Mouse (Mus musculus) gonadal fat pad, adult 2 months (tissue): Measurements from ENCODE around the gene Tpcn1. TPM values are rescaled to one million over a fixed set of nuclear protein-coding genes. Genes with fewer than 3 reads are reported as not detected.

Source experiments
- DNase-seq: peaks from one replicate; pipeline ENCODE4 v3.0.0-alpha.2; 2012; ENCODE audit warnings: low read depth
- polyA plus RNA-seq: library from polyadenylated mRNA; depleted of rRNA; stranded (reverse); fragments of >200 nt; gene quantifications from 2 replicates; pipeline ENCODE4 v1.2.3, GENCODE M21; 2012

Tpcn1 gene
- polyA plus RNA-seq, 1 experiment: 68.0 TPM

DNA sequence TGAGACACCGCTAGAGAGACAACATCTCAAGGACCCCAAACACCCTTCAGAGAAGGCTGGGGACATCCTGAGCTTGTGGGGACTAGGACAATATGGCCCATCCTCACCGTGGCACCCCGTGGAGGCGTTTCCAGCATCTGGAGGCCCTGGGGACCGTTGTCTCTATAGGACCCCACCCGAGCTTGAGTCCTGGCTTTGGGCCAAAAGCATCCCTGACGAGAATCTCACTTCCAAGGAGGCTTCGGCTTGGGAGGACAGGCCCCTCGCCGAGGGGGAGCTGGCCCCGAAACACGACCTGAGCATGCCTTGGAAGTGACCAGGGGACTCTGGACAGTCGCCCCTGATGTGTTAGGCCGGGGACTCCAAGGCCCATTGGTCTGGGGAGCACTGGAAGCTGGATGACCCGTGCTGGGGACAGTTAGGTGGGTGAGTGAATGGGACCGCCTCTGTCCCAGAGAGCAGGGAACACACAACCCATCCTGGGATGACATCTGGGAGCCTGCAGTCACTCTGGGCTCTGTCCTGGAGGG lies 20.8 kb upstream of the Tpcn1 start:
- DNase-seq: no peak

DNA sequence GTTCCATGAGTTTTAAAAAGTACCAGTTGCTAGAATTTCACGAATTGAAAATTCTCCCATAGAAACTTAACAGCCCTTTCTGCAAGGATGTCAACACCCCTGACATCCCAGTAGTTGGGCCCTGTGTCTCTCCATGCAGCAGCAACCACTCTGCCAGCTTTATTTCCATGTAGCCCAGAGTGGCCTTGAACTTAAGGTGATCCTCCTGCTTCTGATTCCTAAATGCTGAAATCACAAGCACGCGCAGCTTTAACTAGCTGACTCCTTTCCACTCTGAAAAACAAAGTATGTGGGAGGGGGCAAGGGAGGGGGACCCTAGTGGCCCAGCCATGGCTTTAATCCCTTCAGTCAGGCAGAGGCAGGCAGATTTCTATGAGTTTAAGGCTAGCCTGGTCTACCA lies 18.9 kb upstream of the Tpcn1 start:
- no peak for DNase-seq

DNA sequence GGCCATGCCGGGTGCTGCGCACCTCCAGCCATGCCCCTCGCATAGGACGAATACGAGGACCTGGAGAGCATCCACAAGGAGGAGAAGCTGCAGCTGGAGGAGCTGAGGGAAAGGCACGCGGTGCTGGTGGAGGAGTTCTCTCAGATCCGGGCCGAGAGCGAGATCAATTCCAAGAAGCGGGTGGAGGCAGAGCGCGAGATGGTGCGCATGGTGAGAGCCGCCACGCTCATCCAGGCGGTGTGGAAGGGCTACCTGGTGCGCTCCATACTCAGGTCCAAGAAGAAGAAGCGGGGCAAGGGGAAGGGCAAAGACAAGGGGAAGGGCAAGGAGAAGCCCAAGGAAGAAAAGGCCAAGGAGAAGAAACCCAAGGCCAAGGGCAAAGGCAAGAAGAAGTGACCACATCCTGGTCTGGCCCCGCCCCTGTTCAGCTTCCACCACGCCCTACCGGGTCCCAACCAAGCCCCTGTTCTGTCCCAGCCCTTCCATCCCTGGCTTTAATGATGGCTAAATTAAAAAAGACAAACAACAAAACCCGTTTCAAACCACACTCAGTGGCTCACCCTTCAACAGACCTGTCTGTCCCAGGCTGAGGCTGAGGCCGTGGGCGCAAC lies 18.2 kb upstream of the Tpcn1 start:
- DNase-seq: no peak

DNA sequence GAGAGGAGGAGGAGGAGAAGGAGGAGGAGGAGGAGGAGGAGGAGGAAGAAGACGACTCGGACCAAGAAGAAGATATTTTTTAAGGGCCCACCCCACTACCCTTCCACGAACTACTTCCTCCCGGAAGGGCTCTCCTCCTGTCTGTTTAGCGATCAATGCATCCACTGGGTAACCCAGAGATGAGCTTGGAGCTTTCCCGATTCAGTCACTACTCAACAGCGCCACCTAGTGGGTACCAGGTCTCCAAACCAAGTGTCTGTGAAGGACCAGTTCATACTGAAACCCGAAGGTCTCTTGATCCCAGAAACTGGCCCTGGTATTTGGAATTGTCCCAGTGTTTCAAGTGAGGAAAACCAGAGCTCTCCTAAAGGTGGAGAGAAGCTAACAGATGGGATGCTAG lies 17.2 kb upstream of the Tpcn1 start:
- DNase-seq: no peak

DNA sequence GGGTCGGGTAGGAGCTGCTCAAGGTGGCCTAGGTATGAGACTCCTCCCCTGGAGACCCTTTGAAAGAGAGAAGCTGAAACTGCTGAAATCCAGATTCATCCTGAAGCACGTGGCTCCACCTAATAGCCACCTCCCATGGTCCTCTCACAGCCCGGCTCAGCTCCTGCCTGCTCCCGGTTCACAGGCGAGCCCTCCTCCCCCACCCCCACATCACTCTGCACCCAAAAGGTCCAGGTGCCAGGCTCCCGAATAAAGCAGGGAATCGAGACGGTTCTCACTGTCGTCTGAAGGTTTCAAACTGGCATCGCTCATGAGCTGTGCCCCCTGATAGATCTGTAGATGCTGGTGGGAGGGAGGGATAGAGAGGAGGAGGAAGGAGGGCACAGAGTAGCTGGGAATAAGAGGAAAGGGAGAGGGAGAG lies 16.8 kb upstream of the Tpcn1 start:
- no peak for DNase-seq

DNA sequence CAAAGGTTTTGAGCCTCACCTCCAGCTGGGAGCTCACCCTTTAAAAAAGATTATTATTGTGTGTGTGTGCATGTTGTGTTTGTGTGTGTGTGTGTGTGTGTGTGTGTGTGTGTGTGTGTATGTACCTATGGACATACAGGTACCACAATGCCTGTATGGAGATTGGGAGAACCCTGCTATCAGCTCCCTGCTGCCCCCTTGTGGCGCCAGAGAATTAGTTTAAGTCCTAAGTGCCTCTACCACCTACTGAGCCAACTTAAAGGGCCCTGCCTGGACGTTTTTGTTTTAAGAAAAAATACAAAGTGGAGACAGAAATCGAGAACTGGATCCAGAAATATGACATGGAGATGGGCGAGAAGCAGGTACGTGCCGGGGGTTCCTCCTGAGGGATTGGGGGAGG lies 16.4 kb upstream of the Tpcn1 start:
- no peak for DNase-seq

DNA sequence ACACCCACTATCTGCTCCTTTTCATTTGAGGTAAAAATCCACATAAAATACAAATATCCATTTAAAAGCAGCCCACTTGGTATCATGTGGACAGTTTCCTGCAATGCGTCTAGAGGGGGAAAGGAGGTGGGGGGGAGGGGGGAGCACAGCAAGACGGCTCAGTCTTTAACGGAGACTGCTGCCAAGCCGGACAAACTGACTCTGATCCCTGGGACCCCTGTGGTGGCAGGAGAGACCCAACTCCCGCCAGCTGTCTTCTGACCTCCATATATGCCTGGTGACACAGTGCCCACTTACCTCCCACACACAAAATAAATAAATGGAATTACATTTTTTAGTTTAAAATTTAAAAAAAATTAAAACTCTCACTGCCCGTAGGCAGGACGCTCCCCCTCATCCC lies 15.0 kb upstream of the Tpcn1 start:
- DNase-seq: no peak

DNA sequence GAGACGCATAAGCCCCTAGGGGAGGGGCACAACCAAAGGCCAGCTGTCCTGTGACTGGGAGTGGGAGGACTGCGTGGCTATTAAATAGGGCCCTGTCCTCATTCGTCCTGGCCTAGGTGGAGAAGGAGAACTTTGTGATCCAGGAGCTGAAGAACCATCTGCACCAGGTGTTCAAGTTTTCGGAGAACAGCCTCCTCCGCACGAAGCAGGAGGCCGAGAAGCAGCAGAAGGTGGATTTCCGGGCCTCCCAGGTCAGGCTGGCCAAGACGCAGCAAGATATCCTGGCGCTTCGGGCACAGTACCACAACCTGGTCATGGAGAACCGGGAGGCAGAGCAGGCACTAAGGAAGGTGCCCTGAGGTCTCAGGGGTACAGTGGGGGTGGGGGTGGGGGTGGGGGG lies 13.7 kb upstream of the Tpcn1 start:
- no peak for DNase-seq

DNA sequence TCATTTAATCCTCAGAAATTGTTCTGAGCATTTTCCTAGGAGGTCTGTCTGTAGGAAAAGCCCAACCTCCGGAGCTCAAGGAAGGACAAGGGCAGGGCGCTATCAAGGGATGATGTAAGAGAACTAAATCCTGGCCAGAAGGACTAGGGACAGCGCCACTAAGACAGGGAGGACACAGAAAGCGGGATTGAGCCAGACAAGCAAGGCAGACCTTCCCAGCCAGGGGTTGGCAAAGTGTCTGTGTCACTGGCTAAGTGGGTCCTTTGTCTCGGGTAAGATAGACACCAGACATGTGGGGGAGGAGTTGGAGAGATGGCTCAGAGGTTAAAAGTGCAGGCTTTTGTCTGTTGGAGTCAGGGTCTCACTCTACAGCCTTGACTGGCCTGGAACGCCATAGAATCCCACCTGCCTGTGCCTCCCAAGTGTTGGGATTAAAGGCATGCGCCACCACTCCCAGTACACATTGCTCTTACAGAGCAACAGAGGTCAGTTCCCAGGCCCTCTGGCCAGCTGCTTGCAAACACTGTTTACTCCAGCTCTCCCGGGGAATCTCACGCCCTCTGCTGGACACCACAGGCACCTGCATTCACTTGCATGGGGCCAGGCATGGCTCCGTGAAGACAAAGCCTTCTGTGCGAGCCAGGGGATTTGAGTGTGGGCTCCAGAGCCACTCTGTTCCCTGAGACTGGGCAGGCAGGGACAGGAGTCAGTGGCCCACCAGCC lies 12.6 kb upstream of the Tpcn1 start:
- no peak for DNase-seq

DNA sequence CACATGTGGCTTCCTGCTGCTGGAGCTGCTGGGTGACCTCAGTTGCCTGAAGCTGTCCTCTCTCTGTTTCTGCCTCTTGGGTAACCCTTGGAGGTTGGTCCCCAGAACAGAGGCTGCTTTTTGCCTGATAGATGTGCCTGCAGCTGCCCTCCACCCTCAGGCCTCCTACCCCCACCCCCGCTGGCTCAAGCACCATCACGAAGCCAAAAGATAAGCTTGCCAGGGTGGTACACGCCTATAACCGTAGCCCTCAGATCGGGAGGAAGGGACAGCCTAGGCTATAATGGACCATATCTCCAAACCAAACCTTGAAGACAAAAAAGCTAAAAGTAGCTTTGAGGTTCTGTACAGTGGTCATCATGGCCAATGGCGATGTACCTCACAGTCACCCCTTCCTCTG lies 11.2 kb upstream of the Tpcn1 start:
- no peak for DNase-seq

DNA sequence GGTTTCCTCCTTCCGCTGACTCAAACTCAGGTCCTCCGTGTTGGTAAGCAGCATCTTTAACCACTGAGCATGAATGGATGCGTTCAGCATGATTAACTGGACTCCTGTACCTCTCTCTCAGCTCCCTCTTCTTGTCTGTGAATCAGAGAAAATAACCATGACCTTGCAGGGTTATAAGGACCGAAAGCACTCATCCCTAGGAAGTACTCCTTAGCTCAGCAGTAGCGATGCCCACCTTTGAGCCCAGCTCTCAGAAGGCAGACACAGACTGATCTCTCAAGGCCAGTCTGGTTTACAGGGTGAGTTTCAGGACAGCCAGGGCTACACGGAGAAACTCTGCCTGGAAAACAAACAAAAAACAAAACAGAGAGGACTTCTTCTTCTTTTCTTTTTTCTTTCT lies 6.0 kb upstream of the Tpcn1 start:
- no peak for DNase-seq

DNA sequence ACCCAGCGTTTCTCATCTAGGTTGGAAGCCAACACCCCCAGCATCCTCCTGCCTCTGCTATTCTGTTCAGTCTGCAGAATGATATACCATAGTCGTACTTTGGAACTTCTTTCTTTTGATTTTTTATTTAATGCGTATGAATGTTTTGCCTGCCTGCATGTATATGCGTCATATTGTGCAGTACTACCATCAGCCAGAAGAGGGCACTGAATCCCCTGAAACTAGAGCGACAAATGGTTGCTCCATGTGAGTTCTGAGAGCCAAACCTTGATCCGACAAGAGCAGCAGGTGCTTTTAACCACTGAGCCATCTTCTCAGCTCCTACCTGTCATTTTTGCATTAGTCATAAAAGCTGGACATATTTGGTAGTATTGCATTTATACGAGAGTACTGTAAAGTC lies 3.7 kb upstream of the Tpcn1 start:
- no peak for DNase-seq

DNA sequence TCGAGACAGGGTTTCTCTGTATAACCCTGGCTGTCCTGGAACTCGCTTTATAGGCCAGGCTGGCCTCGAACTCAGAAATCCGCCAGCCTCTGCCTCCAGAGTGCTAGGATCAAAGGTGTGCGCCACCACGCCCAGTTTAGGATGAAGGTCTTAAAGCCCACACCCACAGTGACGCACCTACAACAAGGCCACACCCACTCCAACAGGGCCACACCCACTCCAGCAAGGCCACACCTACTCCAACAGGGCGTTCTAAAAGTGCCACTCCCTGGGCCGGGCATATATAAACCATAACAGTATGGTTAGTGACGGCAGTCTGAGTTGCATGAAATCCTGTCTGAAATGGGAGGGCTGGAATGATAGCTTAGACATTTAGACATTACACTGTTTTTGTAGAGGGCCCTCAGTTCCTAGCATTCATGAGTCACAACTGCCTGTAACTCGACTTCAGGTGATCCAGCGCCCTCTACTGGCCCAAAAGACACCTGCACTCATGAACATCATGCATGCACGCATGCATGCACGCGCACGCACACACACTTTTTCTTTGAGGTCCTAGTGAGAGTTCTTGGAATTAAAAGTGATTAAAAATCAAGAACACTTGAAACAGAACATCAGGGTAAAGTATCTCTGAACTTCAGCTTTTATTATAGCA lies 2.0 kb upstream of the Tpcn1 start:
- no peak for DNase-seq

DNA sequence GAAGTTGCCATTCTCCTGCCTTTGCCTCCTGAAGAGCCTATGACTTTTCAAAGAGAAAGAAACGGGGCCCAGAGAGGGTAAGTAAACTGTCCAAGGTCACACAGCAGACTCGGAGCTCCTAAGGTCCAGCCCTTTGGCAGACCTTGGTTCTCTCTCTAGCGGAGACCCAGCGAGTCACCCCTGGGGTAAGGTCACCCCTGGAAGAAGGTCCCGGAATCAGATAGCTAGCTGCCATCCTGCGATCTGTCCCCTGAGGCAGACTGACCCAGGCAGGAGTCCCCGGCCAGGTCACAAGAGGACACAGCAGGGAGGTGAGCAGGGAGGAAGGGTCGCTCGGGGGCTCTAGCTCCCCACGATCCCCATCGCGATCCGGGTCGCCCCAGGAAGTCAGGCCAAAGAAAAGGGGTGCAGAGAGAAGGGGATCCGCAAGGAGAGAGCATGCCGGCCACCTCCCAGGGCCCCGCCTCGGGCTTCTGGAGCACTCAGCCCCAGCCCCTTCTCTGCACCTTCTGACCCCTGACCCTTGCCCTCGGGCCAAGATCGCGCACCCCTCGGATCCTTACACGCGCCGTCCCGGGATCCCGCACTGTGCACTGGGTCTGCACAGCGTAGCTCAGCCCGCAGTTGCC lies 419 bp downstream of the Tpcn1 start:
- DNase-seq: no peak

DNA sequence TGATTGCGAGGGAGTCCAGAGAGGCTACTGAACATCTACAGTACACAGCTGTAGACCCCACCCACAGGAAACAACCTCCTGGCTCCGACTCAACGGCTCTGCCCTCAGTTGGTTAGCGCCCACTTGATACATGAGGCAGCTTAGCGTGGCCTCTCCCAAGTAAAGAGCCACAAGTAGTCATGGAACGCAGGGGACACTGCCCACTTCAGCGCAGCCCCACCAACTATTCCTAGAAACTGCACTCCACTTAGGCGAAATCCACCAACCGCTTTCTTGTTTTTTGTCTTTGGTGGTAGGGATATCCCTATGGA lies 902 bp downstream of the Tpcn1 start:
- DNase-seq: no peak

DNA sequence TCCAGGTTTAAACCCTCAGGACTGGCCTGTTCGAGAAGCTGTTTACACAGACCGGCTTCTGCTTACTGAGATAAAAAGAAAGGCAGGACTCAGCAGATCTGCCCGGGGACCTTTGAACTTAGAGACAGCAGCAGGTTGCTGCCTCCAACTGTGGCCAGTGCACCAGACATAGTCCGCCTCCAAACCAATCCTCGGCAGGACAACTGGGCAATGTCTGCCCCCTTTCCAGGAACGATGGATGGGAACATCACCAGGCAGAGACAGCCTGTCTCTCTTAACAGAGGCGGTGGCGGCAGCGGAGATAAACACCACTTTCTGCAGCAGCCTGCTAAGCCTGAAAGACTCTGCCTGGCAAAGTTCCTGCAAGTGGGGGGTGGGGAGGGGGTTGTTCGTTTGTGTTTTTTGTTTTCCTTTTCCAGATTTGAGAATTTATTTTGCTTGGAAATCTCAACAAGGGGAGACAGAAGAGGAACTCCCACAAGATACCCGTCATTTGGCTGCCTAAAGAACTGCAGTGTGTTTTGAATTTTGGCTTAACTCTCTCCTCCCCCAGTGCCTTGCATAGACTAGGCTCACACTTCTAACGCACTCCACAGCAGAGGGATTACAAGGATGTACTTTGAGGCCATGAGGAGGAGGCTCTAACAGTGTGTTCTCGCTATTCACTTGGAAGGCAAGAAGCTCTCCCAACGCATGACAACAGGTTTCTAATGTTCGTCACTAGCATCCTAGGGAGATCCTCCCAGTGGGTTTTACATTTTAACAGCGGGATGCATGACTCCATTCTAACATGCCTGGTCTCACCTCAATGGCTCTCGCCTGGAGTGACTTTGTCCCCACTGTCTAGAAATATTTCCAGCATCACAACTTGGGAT lies 1.5 kb downstream of the Tpcn1 start:
- no peak for DNase-seq

DNA sequence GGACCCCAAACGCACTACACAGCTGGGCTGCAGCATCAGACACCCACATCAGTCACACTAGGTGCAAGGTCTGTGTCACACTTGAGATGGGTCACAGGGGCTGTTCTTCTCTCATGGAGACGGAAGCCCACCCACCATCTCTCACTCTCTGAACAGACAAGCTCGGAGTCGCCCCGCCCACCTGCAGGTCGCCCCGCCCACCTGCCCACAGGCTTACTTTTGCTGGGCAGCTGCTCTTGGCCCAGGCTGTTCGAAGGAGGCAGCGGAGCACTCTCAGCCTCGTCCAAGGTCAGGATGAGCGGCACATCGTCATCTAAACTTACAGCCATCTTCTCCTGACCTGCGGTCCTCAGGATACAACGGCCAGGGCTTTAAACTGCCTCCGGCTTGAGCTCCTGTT lies 3.5 kb downstream of the Tpcn1 start:
- no peak for DNase-seq

DNA sequence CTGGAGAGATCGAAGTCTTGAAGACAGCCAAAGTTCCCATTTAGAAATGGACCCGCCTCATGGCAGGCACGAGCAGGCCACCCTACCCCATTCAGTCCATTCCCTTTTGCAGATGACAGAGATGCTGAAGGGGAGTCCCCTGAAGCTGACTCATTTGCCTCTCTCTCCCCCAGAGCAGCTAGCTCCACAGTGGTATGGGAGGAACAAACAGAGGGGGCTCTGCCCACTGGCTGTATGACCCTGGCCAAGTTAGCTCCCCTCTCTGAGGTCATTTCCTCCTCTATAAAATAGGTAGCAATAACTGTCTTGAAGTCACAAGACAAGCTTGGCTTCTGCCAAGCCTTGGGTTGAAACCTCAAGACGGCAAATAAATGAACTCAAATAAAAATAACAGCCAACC lies 5.0 kb downstream of the Tpcn1 start:
- no peak for DNase-seq

DNA sequence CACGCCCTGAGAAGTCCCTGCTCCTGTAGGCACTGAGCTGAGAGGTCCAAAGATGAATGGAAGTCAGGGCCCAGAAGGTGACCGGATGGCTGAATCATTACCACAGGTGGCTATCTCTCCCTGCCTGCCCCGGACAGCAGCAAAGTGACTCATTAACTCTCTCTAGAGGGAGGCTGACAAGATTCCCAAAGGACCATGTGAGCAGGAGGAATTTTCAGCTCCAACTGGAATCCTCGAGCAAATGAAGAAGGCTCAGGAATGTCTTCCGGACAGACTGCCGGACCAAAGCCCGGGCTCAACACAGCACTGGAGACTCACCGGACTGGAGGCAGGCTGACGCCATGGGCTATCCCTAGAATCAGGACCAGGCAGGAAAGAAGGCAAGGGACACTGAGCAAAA lies 6.5 kb downstream of the Tpcn1 start:
- no peak for DNase-seq

DNA sequence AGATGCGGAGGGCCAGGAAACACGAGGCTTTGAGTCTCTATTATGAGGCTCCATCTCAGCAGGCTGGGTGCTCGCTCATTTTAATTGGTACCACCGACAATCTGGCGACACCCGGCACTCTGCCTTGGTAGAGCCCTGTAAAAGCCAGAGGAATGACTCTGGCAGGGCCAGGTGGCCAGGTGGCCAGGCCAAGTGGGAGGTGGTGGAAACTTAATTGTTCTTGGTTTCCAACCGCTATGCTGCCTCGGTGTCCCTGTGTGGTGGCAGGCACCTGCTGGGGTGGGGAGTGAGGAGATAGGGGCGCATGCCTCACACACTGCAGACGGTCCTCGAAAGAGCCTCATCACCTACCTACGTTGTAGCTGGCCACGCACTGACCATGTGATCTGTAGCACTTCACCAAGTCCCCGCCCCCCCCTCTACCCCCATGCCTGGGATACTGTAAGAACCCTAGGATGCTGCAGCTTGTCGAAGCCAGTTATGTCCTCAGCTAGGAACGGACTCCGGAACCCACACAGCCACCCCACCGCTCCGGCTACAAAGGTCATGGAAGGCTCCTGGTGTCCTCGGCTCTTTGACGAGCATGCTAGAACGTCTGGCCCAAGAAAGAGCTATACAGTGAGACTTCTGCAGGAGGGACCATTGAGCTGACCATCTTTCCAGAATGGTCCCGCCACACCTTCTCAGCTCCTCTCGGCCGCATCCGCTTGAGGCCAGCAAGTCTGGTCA lies 8.4 kb downstream of the Tpcn1 start:
- no peak for DNase-seq

DNA sequence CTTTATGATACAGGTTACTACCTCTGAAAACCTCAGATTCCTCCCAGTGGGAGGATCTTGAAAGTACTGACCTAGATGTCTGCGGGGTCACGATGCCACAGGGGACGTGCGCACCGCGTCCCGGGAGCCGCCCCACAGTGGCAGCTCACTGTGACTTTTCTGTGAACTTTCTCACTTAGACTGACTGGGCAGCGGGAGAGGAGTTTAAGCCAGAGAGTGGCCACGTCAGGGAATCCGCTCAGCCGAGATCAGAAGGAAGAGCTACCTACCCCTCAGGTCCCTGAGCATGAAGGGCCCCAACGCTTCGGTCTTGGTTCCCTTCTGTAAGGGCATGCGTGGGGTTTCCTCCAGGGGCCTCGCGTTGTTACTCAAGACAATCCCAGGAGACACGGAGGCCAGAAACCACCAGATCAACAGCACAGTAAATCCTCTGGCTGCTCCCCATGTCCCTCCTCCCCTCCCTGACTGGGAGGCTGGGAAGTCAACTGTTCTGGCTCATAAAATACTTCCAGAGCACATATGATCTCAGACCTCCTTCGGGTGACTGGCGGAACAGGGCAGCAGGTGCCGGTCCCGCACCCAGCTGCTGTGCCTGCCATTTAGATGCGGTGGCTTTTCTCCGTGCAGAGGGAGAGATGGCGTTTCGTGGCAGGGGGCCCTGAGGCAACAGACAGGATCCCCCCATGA lies 9.1 kb downstream of the Tpcn1 start:
- no peak for DNase-seq
